Mouse (Mus musculus) cerebellum, adult 18-20 months (tissue): Measurements from ENCODE around the gene N4bp2.
A peak's percentile ranks its signal among the peaks of the same experiment; 100 is the strongest.
"Not testable (repeated sequence)": the region's sequence is repeated elsewhere in the genome, so short reads cannot be mapped to it uniquely, and the experiment has no call there.

Source experiments
- DNase-seq, 2 experiments: peaks; one replicate each; pipeline ENCODE4 v3.0.0; 2021

The N4bp2 gene

DNA sequence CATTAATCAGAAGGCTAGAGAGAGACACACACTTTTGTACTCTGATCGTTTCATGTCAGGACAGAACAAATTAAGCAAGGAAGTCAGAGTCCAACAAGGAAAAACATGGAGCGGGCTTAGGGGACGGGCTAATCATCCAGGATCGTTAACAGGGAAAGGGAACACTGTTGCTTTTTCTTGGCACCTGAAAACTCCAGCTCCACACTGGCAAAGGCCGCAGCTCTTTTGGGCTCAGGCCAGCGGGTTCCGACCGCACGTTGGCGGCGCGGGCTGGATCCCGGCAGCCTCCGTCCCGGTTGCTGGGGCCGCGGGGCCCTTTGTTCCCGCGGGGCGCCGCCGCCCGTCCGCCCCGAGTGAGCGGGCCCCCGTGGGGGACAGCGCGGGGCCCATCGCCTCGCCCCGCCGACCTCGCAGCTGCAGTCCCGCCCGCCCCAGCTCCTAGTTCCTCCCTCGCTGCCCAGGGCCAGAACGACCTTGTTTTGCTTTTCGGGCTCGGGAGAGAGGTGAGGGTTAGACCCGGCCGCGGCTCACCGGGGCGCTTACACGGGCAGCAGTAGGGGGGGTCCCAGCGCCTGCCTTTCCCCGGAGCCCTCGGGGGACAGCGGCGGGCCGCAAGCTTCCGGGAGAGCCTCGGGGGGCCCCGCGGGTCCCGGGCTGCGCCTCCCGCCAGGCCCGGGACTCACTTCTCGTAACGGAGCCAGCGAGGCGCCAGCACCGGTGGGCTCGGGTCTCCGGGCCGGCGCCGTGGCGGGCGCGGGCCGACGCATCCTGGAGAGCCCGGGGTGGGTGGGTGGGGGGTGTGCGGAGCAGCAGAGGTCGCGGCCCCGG lies at the start of gene N4bp2:
Gene N4bp2, plus strand, starts transcription at position 434 of the 828 bp plus-strand sequence.
- peak; percentile 79 to 86 for DNase-seq

GRCm38 (mm10) chr5:65715084-65715483 lies 48.2 kb upstream of the N4bp2 start:
- DNase-seq = no peak

DNA sequence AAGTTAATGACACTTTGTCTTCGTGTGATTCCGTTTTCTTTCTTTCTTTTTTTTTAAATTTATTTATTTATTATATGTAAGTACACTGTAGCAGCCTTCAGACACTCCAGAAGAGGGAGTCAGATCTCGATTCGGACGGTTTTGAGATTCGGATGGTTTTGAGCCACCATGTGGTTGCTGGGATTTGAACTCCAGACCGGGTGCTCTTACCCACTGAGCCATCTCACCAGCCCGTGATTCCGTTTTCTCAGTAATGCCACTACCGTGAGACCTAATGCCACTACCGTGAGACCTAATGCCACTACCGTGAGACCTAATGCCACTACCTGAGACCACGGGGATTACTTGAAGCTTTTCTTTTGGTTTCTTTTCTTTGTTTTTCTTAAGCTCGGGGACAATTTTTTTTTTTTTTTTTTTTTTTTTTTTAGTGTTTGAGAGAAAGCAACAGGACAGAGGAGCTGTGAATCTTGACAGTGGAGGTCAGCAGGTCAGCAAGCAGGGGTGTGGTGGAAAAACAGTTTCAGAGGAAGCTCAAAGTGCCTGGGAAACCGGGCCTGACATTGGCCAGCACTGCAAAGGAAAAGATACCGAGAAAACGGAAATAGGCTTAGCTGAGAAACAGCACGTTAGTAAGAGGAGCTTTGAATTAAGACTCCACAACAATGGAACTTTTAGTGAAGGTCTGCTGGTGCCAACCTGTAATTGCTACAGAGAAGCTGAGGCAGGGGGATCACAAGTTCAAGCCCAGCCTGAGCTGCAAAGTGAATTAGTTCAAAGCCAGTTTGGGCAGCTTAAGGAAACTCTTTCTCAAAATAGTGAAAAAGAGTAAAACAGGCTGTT lies 46.0 kb upstream of the N4bp2 start:
- no peak for DNase-seq

DNA sequence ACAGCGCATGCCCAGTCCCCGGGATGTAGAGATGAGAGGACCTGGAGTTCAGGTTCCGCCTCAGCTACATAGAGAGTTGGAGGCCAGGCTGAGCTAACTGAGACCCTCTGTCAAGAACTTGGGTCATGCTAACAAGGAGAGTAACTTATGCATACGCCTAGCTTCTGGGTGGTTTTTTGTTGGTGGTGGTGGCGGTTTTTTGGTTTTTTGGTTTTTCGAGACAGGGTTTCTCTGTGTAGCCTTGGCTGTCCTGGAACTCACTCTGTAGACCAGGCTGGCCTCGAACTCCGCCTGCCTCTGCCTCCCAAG lies 45.5 kb upstream of the N4bp2 start:
- not testable (repeated sequence) for DNase-seq

DNA sequence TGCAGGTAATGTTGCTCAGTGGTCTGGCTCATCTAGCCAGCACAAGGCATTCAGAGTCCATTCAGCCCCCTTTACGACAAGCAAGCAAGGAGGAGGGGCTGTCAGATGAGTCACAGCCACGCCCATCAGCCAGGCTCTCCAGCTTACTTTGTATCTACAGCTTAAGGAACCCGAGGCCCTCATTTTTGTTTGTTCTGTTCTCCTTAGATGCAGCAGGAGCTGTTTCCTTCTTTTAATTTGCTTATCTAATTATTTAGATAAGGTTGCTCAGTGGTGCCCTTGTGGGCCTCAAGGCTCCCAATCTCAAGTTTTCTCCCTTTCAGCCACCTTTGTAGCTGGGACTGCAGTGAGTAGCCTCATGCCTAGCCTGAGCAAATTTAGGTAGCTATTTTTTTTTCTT lies 45.0 kb upstream of the N4bp2 start:
- no peak for DNase-seq

- peak; percentile 40 to 57 for DNase-seq
These were observed 38.8 kb upstream of the N4bp2 start for GRCm38 (mm10) chr5:65724311-65725054.

- DNase-seq = no peak
These were observed 31.9 kb upstream of the N4bp2 start for GRCm38 (mm10) chr5:65731173-65732007.

- no peak for DNase-seq
These were observed 27.7 kb upstream of the N4bp2 start for GRCm38 (mm10) chr5:65735601-65736000.

DNA sequence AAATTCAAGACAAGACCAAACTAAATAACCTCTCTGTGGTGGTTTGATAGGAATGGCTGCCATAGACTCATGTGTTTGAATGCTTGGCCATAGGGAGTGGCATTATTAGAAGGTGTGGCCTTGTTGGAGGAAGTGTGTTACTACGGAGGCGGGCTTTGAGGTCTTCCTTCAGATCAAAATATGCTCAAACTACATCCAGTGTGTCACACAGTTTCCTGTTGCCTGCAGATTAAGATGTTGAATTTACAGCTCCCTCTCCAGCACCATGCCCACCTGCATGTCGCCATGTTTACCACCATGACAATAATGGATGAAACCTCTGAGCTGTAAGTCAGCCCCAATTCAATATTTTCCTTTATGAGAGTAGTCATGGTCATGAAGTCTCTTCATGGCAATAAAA lies 24.0 kb upstream of the N4bp2 start:
- no peak for DNase-seq

GRCm38 (mm10) chr5:65746908-65747307 lies 16.4 kb upstream of the N4bp2 start:
- DNase-seq = no peak

DNA sequence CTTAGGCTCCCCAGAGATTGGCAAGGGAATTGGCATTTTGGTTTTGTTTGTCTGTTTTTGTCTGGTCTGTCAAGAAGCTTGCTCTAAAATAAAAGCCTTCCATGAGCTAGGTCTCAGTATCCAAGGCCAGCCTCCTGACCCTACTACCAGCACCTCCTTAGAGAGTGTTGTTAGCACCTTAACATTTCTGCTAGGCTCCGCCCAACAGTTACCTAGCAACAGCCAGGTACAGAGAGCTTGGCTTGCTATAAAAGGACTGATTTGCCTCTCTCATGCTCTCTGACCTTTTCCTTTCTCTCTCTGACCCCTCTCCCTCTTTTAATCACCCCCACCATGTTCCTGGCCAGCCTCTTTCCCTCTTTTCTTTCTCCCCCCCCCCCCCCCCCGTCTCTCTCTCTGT lies 14.9 kb upstream of the N4bp2 start:
- DNase-seq = no peak

- no peak for DNase-seq
These were observed 14.4 kb upstream of the N4bp2 start for GRCm38 (mm10) chr5:65748880-65749279.

- no peak for DNase-seq
These were observed 11.3 kb upstream of the N4bp2 start for GRCm38 (mm10) chr5:65752021-65752420.

DNA sequence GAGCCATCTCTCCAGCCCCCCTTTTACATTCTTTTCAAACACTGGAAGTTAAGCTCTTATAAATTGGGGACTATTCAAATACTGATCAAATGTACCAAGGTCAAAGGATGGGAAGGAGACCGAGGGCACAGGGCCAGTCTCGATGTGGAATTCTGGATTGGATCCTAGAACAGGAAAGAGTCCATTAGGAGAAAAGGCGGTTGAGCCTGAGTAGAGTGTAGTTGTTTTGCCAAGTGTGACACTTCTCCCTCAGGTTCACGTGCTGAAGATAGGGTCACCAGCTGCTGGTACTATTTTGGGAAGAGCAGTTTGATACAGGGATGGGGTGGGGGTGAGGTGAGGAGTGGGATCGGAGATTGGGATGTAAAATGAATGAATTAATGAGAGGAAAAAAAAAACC lies 7.5 kb upstream of the N4bp2 start:
- no peak for DNase-seq

- DNase-seq = no peak
These were observed 6.2 kb upstream of the N4bp2 start for GRCm38 (mm10) chr5:65757110-65757509.

DNA sequence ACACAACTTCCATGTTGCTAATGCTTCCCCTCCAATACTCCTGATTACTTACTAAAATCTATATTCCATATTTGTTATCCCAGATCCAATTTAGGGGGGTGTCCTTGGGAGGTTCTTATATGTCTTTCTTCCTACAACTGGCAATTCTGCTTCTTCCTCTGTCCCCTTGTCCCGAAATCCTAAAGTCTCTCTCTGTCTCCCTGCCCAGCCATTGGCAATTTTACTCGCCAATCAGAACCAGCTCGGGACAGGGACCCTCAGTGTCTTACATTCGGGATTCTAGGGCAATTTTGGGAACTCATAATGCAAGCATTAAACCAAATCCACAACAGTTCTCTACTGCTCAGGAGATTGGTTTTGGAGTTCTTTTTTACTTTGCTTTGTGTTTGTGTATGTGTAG lies 3.3 kb upstream of the N4bp2 start:
- DNase-seq = no peak

- DNase-seq = no peak
These were observed 2.7 kb upstream of the N4bp2 start for GRCm38 (mm10) chr5:65760599-65760998.

- DNase-seq = no peak
These were observed 2.3 kb upstream of the N4bp2 start for GRCm38 (mm10) chr5:65761020-65761419.

GRCm38 (mm10) chr5:65761921-65762320 lies 1.4 kb upstream of the N4bp2 start:
- no peak for DNase-seq

DNA sequence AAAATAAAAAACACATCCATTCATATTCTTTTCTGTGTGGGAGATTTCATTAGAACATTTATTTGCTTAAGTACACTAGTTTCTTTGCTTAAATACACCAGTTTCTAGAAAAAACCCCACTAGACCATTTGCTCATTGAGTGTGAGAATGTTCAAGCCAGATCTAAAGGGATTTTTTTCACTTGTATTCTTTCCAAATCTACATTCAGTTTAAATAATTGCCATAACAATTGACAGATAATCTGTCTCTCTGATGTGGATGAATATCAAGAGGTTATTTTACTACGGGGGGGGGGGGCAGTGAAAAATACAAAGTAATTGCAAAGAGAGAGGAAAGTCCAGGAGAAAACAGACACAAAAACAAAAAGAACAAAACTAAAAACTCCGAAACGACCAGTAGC lies 635 bp upstream of the N4bp2 start:
- DNase-seq = no peak

DNA sequence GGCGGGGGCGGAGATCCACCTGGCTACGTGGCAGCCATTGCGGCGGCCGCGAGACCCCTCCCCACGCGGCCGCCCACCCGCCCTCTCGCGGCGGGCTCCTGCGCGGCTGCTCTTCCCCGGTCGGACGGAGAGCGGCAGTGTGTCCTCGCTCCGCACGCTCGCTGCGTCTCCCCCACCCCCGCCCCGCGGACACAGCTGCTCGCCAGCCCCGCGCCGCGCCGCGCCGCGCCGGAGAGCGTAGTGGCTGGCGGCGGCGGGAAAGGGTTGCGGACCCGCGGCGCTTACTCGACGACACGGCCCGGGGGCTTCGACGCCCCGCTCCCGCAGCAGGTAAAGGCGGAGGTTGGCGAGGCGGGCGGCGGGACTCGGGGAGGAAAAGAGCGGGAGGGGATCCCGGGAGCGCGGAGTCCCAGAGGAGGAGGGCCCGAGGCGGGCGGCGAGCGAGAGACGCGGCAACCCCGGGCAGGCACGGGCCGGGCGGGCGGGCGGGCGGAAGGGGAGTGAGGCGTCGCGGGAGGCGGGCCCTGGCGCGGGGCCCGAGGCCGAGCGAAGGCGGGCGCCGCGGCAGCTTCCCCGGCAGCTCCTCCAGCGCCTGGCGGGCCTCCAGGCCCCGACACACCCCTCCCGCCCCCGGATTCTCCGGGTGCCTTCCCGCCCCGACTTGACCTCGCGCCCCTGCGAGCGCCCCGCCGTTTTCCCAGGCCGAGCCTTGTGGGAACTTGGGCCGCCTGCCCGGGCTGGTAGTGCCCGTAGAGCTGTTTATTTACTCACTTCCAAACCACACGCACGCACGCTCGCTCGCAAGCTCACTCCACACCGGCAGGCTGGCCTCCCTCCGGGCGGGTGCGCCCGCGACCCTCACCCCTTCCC lies 830 bp downstream of the N4bp2 start:
- DNase-seq = peak; percentile 63 to 81
